Mouse (Mus musculus) gastrocnemius, postnatal 25 days (tissue): ENCODE measurements around the gene Coa6. TPM values are rescaled to one million over a fixed set of nuclear protein-coding genes. Genes with fewer than 3 reads are reported as not detected.
"Not testable (repeated sequence)": the region's sequence is repeated elsewhere in the genome, so short reads cannot be mapped to it uniquely, and the experiment has no call there.

Experiments used
- DNase-seq: peaks from one replicate; pipeline ENCODE4 v3.0.0; 2022
- long read RNA-seq, 2 experiments: library from polyadenylated mRNA; stranded (forward); transcript quantifications; one replicate each; pipeline ENCODE4 v2.0.0; 2021
- total RNA-seq, 2 experiments: library from RNA; stranded (reverse); gene quantifications; 1 replicate in 1 of 2; 2 replicates in 1 of 2; pipeline ENCODE4 v1.2.3; 2021

The Coa6 gene
- 10 to 100 TPM; 19.8 to 23.0 TPM for total RNA-seq
- long read RNA-seq, experiment 1, transcript Coa6-201 (2 exons, 747 nt), result major isoform, 45 of 46 reads
- long read RNA-seq, experiment 1, partial matches to known transcripts, result 0 of 46 reads
- long read RNA-seq, experiment 1, other reads (novel, unspliced or antisense), result 1 of 46 reads
- long read RNA-seq, experiment 2, transcript Coa6-201 (2 exons, 747 nt), result major isoform, 22 of 22 reads
- long read RNA-seq, experiment 2, partial matches to known transcripts, result 0 of 22 reads
- long read RNA-seq, experiment 2, other reads (novel, unspliced or antisense), result 0 of 22 reads

DNA sequence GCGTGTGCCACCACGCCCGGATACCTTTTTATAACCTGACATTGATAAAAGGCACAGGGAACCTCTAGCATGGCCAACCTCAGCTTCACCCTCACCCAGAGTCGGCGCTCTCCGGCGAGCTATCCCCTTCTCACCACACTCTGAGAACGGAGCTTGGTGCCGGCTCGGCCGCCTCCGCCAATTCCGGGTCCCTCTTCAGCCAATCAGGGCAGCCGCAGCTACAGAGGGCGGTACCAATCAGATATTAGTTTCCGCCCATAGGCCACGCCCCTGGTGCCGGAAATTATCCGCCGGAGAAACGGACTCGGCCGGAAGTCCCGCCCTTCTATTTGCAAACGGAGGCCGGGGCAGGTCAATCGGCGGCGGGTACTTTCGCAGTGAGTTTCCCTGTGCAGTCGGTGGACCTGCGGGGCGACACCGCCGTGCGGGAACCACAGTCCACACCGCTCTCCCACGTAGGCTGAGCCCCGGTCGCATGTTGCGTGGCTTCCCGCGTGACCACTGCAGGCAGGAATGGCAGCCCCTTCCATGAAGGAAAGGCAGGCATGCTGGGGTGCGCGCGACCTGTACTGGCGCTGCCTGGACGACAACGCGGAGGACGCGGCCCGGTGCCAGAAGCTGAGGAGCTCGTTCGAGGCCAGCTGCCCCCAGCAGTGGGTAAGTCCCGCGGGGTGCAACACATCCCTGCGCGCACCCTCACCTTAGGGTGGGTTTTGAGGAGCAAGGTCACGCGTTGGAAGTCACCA lies at the start of gene Coa6:
Coa6 (plus strand) TSS at position 342 of the 746 bp plus-strand sequence.
- DNase-seq, result peak; percentile 96

GRCm38 (mm10) chr8:126379580-126379979 lies 42.7 kb upstream of the Coa6 start:
- no peak for DNase-seq

- no peak for DNase-seq
These were observed 42.2 kb upstream of the Coa6 start for GRCm38 (mm10) chr8:126380141-126380540.

DNA sequence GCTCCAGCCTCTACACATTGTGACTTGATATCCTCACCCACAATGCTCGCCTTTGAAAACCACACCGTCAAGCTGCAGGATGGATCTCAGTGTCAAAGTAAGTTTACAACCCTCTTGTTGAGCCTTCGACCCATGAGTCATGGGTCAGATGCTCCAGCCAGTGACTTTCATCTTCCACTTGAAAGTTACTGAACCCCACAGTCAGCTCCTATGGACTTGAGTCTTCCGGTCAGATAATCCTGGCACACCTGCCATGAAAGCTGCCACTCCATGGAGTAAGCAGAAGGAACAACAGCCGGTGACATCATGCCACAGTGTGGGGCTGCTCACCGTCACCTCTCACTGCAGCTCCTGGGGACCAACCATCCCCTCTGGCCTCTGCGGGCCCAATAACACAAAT lies 41.0 kb upstream of the Coa6 start:
- DNase-seq, result no peak

DNA sequence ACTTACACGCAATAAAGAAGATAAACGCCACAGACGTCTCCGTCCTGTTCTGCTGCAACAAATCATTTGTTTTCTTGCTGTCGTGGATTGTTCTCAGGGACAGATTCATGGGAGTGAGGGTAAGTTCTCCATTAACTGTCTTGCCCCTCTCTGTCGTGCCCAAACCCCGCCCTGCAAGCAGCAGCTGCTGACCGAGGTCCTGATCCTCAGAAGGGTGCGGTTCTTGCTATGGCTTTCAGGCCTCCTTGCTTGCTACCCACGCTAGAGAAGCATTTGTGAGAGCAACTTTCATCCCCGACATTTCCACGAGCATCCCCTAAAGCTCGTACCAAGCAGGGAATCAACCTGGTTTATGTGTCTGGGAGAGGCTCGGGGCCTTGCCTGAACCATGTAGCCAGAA lies 40.1 kb upstream of the Coa6 start:
- no peak for DNase-seq

GRCm38 (mm10) chr8:126382749-126383148 lies 39.6 kb upstream of the Coa6 start:
- no peak for DNase-seq

GRCm38 (mm10) chr8:126387566-126387965 lies 34.7 kb upstream of the Coa6 start:
- no peak for DNase-seq

- DNase-seq, result no peak
These were observed 30.8 kb upstream of the Coa6 start for GRCm38 (mm10) chr8:126391541-126391940.

DNA sequence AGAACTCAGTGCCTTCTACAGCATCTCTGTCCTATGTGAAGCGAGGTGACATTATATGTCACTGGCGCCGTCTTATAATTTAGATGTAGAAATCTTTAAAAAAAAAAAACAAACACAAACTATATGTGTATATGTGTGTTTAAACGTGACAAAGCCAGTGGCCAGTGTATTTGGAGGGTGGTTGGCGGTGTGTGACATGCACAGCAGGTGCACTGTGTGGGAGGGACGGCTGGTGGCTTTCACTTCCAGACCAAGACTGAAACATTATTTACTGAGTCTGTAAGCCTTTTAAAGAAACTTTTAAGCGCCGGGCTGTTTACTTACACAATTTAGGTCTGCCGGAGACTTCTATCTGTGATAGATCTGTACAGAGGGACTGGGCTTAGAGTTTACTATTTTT lies 26.9 kb upstream of the Coa6 start:
- DNase-seq, result no peak

DNA sequence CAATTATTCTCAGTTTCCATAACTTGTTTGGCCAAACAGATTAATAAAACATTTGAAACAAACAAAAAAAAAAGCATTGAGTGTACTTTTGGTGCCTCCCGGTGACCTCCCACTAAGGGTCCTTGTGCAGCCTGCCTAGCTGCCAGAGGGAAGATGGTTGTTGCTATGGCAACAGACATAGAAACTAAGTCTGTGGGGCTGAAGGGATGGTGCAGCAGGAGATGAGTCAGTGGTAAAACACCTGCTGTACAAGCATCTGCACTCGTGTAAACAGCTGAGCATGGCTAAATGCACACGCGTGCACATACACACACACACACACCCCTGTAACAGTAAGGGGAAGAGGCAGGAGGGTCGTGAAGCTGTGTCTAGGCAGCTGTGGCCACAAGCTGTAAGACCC lies 26.4 kb upstream of the Coa6 start:
- DNase-seq, result no peak

- no peak for DNase-seq
These were observed 24.0 kb upstream of the Coa6 start for GRCm38 (mm10) chr8:126398349-126398748.

- not testable (repeated sequence) for DNase-seq
These were observed 17.8 kb upstream of the Coa6 start for GRCm38 (mm10) chr8:126404550-126404949.

DNA sequence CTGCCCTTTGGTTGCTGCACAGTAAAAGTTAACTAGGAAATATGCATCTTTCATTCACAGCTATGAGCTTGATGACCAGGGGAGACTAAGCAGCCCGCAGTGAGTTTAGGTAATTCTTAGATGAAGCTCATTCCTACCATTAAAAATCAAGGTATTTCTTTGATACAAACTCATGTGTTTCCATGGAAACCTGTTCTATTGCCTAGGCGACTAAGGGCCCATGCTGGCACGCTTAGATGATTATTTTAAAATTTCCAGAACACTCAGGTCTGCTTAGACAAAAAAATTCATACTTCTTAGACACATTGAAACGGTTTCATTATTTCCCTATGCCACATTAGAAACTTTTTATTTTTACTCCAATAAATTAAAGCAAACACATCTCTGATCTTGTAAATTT lies 17.3 kb upstream of the Coa6 start:
- no peak for DNase-seq

- DNase-seq, result no peak
These were observed 1.5 kb upstream of the Coa6 start for GRCm38 (mm10) chr8:126420834-126421233.

- no peak for DNase-seq
These were observed 595 bp downstream of the Coa6 start for GRCm38 (mm10) chr8:126422920-126423300.

DNA sequence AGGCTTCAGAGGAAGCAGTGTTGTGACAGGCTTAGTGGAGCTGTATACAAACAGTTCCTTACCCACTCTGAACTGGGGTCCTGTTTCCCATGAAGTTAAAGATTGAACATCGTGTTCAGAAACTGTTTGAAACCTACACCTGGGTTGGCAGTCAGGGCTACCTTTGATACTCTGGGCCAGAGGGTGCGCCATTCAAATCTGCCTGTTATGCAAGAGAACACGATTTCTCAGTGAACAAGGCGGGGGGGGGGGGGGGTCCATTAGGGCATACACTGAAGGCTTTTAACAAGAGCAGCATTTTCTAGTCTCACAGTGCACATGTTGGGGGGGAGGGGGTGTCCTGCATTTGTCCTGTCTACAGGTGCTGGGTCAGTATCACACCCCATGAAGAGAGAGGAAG lies 1.8 kb downstream of the Coa6 start:
- no peak for DNase-seq

DNA sequence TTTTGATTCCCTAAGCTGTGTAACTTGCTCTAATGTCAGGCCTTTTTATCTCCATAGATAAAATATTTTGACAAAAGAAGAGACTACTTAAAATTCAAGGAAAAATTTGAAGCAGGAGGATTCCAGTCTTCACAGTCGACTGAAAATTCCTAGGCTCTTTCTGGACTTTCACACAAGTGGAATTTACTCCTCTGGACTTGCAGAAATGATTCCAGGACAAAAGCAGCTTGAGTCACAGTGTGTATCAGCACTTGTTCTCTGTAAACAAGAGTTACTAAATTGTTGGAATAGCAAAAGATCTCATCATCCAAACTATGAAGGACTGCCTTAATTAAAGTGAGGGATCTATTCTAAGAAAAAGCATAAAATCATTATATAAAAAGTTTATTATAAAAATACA lies 2.6 kb downstream of the Coa6 start:
- no peak for DNase-seq

DNA sequence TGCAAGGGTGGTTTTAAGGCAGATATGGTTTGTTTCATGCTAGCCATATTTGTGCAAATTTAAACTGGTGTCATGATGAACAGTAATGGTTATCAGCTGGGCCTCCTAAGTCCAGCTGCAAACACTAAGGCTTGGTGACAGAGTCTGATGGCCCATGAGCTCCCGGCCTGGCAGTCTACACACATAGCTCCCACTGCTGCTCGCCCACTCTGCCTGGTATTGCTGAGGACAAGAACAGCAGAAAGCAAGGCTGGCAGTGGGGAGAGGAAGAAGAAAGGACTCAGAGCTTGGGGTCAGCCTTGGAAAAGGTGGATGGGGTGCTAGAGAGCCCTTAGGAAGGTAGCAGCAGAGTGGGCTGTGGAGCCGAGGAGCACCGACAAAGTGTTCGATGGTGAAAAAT lies 7.3 kb downstream of the Coa6 start:
- DNase-seq, result no peak

- no peak for DNase-seq
These were observed 11.5 kb downstream of the Coa6 start for GRCm38 (mm10) chr8:126433827-126434226.

GRCm38 (mm10) chr8:126438937-126439336 lies 16.6 kb downstream of the Coa6 start:
- DNase-seq, result no peak

GRCm38 (mm10) chr8:126451158-126451557 lies 28.8 kb downstream of the Coa6 start:
- no peak for DNase-seq

DNA sequence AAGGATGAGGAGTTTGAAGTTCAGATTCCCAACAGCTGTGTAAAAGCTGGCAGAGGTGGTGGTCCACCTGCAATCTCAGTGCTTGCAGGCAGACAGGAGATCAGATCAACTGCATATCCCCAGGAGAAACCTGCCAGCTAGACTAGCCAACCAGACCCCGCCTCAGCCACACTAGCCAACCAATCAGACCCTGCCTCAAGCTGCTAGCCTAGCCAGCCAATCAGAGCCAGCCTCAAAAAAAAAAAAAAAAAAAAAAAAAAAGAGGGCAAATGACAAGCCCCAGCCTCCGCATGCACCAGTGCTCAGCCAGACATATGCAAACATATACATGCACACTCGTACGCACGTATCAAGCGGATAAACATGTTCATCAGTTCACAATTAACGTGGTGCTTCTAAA lies 33.1 kb downstream of the Coa6 start:
- no peak for DNase-seq

- DNase-seq, result no peak
These were observed 38.0 kb downstream of the Coa6 start for GRCm38 (mm10) chr8:126460274-126460673.

DNA sequence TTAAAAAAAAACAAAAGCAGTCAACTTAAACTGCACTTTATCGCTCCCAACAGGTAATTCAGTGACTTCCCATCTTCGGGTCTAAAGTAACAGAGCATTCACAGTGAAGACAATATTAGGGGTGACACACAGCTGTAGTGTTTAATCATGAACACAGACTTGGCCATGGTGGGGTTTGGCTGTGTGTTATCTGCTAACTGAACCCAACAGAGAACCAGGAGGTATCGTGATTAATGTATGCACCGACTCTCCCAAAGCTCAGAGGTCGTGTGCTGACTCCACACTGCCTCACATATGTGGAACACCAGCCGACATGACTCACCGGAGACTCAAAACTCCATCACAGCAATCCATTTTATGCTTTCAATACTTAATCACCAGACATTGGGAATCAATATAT lies 39.4 kb downstream of the Coa6 start:
- no peak for DNase-seq
